Mouse (Mus musculus): Measurements from ENCODE around the gene Tmem131.

GRCm38 (mm10) chr1:36785238-36785641 is 158.2 kb downstream of the Tmem131 start:
- TF ChIP-seq CTCF (IDR thresholded peaks at IDR 0.05; ENCODE audit: low read depth) (peak; percentile 57), EP300 (optimal IDR thresholded peaks at IDR 0.05) (no peak)

Measured in stomach, postnatal 0 days (tissue).